Mouse (Mus musculus) G1E-ER4 (cell line): ENCODE measurements around the gene St5. TPM values are rescaled to one million over a fixed set of nuclear protein-coding genes. Genes with fewer than 3 reads are reported as not detected.

ENCODE experiments used
- GATA1 ChIP-seq: IDR thresholded peaks from one replicate; pipeline ENCODE4 v1.8.0; 2012; ENCODE audit warnings: low read length, inconsistent platforms
- polyA plus RNA-seq: library from polyadenylated mRNA; stranded (reverse); fragments of >175 nt; gene quantifications from 2 replicates; pipeline ENCODE4 v1.2.3, GENCODE M21; 2012

Gene St5
- polyA plus RNA-seq, 1 experiment, result 0.18 TPM

DNA sequence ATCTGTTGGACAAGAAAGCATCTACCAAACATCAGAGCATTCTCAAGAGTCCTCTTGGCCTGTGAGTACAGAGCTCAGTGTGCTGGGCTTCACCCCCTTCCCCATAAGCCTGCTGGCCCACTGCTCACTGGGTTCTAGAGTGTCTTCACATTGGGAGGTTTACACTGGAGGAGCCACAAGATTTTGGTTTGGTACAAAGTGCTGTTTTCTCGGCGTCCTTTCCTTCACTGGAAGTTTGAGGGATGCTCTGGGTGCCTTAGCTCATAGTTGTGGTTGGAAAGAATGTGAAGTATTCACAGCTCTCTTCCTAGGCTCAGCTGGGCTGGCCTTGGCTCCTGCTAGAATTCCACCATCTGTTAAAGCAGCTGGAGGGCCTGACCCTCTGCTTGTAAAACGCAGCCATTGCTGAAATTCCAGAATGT lies 5.6 kb upstream of the St5 start:
- no peak for TF ChIP-seq GATA1

DNA sequence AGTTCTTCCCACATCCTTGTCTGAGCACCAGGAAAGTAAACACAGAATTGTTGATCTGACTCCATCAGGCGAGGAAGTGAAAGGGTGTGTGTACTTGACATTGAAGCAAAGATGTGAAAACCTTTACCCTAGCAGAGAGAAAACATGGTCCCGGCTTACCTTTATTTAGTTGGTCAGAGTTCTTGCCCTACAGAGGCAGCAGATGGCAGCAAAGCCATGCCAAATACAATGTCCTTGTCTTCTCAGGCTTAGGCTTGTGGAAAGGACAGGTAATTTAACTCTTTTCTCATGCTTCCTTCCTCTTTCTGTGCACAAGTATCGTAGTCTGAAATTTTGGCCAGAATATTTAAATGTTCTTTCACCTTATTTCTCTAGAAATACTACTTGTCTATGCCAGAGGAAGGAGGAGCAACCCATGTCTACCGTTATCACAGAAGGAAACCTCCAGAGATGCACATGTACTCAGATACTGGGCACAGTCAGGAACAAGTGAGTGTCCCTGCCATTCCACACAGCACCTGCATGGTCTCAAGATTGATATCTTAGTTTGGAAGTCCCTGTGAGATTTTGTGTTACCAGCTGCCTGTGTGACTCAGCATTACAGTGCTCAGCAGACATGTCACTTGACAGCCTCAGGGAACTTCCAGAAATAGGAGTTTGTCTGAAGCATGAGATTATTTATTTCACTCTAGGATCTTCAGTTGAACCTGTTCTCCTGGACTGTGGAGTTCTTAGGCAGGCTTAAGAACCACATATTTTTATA lies 3.8 kb upstream of the St5 start:
- TF ChIP-seq GATA1, result no peak

- TF ChIP-seq GATA1, result no peak
Measured at GRCm38 (mm10) chr7:109704461-109704860, 1.1 kb upstream of the St5 start.

GRCm38 (mm10) chr7:109704016-109704377 lies 592 bp upstream of the St5 start:
- no peak for TF ChIP-seq GATA1

DNA sequence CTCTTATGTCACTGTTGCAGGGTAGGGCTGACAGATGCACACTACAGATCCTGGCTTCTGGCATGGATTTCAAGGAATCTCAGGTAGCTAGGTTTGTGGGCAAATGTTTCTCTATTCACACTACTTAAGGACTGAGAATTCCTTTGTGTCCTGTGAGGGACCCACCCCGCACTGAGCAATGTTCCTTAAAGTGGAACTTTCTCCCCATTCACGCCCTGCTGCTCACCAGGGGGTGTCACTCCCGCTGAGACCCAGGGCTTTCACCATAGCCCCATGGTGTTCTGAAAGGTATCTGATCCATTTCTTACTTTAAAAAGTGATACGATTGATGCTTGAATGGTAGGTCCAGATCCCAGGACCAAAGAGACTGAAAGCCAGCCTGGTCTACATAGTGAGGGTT lies 684 bp downstream of the St5 start:
- TF ChIP-seq GATA1, result no peak

DNA sequence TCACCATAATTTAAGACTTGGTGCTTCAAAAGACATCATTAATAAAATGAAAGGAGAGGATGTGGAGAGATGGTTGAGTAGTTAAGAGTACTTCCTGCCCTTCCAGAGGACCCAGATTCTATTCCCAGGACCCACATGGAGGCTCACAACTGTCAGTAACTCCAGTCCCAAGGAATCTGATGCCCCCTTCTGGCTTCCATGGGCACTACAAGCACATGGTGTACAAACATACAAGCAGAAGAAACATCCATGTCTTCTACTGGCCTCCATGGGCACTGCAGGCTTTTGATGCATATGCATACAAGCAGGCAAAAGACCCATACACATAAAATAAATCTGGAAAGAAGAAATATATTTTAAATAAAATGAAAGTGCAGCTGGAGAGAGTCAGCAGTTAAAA lies 3.2 kb downstream of the St5 start:
- TF ChIP-seq GATA1, result no peak

DNA sequence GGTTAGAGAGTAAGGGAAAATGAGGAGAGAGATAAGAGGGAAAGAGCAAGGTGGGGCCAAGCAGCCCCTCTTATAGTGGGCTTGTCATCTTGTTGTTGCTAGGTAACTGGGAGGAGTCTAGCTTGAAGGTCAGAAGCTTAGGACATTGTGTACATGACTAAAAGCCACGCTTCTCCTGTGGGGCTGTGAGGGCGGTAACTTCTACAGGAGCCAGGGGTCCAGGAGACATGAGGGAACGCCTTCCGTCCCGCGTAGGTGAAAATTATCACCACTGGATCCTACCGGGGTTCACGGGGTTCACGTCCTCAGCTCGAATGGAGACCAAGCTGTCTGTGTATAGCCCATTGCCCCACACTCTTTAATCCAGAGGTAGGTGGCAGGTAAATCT lies 8.1 kb downstream of the St5 start:
- no peak for TF ChIP-seq GATA1

GRCm38 (mm10) chr7:109694576-109695338 lies 8.6 kb downstream of the St5 start:
- TF ChIP-seq GATA1, result no peak

DNA sequence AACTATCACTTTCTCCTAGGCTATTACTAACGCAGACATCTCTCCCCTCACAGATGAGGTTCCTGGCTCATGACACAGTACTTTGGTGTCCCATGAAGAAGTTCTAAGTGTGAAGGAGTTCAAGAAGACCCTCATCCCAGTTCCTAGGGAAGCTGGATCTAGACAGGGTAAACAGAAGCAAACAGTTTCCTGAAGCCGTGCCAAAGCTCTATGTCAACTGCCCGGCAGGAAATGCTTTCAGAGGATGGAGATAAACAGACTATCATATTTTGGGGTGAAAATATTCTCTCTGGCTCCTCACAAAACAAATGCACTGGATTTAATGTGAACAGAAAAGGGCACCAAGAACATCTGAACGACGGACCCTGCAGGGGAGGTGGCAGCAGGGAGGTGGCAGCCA lies 12.4 kb downstream of the St5 start:
- TF ChIP-seq GATA1, result no peak

DNA sequence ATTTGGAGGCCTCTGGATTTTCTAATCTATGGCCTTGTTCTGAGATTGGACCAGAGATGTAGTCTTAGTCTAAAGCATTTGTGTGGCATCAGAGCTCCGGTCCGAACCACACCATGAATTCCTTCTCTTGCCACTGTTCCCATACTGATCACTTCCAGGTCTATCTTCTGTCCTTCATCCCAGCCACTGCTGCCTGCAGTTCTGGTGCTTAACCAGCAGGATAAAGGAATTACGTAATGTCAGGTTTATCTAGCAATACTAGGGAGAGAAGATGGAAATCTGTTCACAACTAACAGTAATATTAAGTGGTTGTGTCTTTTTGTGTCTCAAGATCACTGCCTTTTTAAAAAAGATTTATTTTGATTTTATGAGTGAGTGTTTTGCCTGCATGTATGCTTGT lies 13.3 kb downstream of the St5 start:
- no peak for TF ChIP-seq GATA1

DNA sequence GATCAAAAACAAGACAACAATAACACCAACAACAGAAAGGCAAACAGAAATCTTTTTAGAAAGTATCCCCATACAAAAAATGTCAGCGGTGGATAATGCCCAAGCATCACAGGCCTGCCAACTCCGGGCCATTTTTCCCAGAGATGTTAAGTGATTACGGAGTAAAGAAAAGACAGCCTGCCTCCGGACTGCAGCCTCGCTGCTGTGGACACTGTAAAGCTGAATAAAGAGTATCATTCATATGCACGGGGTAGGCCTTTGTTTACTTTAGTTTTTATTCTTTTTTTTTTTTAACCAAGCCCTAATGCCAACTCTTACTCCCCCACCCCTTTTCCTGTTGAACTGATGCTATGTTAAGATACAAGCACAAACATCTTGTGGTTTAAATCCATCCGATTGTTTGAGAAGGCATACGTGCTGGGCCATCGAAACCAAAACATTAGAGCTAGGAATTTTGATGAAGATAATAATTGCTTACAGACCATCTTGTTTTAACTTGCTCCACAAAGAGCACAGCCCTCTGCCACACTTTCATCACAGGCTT lies 16.7 kb downstream of the St5 start:
- TF ChIP-seq GATA1, result no peak

GRCm38 (mm10) chr7:109680879-109681278 lies 22.5 kb downstream of the St5 start:
- TF ChIP-seq GATA1, result no peak

DNA sequence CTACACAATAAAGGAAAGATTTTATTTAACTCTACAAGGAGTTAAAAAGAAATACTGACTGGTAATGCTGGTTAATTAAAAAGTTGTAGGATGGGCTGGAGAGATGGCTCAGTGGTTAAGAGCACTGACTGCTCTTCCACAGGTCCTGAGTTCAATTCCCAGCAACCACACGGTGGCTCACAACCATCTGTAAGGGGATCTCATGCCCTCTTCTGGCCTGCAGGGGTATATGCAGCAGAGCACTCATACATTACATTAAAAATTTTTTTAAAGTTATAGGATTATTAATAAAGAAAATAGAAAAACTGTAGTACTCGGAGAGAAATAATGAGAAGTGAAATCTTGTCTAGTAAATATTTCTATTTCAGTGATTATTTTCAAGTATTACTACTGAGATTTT lies 23.1 kb downstream of the St5 start:
- no peak for TF ChIP-seq GATA1

DNA sequence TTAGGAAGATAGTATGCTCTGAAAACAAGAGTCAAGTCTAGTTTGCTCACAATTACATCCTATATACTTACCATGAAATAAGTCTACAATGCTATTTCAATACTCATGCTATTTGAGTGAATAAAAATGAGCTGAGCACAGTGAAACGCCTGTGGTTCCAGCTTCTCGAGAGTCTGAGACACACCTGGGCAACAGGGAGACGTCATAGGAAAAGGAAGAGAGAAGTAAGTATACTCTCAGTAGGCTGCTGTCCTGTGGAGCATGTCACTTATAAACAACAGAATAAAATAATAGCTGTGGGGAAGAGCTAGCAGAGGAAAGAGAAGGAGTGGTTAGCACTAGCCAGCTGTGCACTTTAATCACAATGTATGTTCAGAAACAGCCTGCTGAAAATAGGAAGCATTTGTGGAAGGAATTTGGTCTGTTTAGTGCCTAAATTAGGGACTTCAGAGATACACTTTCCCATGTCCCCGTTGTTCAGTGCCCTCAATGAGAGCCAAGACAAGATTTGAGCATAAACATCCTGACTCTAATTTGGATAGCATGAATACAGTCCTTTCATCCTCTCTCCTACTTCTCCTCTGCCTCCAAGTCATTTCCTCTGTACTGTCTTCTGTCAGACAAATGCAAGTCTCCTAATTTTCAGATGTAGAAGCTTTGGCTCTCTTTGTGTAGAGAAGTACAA lies 28.3 kb downstream of the St5 start:
- no peak for TF ChIP-seq GATA1

GRCm38 (mm10) chr7:109671581-109672471 lies 31.6 kb downstream of the St5 start:
- no peak for TF ChIP-seq GATA1
